Mouse (Mus musculus): ENCODE results near the gene Abhd16b. TPM values are rescaled to one million over a fixed set of nuclear protein-coding genes. Genes with fewer than 3 reads are reported as not detected.
A peak's percentile ranks its signal among the peaks of the same experiment; 100 is the strongest.

The Abhd16b gene
- polyA plus RNA-seq, 1 experiment from 2014 or later, result 0.15 TPM

DNA sequence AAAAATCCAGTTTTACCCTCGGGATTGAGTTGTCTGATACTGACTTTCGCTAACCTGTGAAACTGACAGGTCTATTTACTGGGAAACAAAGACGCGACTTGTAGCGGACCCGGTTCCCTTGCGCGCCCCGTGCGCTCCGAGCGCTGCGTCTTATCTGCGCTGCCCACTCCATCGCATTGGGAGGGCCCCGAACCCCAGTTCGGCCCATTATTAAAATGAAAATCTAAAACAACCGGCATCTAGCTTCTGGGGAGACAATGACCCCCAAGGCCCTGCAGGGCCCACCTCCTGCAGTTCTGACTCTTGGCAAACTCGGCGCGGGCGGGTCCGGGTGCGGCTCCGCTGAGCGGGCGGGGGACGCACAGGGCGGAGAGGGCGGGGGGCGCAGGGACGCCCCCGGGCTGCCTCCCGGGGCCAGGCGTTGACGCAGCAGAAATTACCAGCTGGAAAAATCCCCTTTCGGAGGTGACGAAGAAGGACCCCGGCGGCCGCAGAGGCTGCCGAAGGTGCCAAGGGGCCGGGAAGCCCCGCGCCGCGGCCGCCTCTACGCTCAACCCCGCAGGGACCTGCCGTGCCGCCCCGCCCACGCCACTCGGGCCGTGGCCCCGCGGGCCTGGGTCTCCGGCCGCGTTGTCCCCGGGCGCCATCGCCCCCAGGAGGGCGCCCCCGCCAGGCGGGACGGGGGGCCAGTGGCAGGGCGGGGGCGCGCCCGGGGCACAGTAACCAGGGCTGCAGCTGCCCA lies 34.4 kb upstream of the Abhd16b start:
- TF ChIP-seq EP300 (optimal IDR thresholded peaks at IDR 0.05) (no peak), CTCF (IDR thresholded peaks at IDR 0.05; ENCODE audit: low read depth) (no peak)
- Histone ChIP-seq H3K27ac (replicated peaks) (peak overlapping the region; percentile 58; the same call in 1 of the 2 replicates), H3K4me1 (replicated peaks; ENCODE audit: control insufficient read depth, insufficient read depth) (peaks cover 6% of the 10 kb centered on the region; the same call in 1 of the 2 replicates), H3K4me3 (ENCODE audit: low read depth, low read length) (peak overlapping the region; percentile 86), H3K36me3 (ENCODE audit: control insufficient read depth, insufficient read depth, low read length) (no peaks in the 10 kb centered on the region), H3K9me3 (ENCODE audit: control insufficient read depth, low read length) (no peaks in the 10 kb centered on the region), H3K4me2 (replicated peaks; ENCODE audit: low read depth) (peak overlapping the region; percentile 100), H3K27me3 (ENCODE audit: control insufficient read depth, insufficient read depth, low read length) (no peaks in the 10 kb centered on the region), H3K9ac (ENCODE audit: low read length) (peak overlapping the region; percentile 73)
- 1% methylated on average over 38 of the region's 72 CpGs for WGBS
- ATAC-seq (ENCODE audit: low FRiP score, low TSS enrichment), result no peak; the same call in 1 of the 2 replicates
- DNase-seq (ENCODE audit: low spot score), result peak; percentile 35

DNA sequence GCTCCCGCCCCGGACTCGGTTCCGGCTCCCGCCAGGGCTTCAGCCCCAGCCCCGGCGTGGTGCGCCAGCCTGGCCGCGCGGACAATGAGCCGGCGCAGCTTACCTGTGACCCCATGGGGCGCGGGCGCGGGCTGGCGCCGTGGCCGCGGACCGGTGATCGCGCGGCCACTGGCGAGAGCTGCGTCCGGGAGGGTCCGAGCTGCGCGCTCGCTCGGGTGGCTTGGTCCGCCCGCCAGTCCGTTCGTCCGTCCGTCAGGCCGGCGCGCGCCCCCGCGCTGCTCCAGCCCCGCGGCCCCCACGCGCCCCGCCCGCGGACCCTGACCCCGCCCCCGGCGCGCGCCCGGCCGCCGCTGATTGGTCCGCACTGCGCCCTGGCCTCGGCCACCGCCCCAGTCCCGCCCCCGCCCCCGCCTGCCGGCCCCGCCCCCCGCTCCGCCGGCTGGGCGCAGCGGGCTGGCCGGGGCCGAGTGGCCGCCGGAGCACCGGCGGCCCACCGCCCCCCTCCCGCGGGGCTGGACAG lies 33.8 kb upstream of the Abhd16b start, which contains the start of gene Zbtb46:
TSS of gene Zbtb46 (minus strand) at position 274 of the 520 bp plus-strand sequence.
- H3K4me2 ChIP-seq (replicated peaks; ENCODE audit: low read depth), result peak within 1 kb of the TSS; percentile 100
- 0% methylated on average over 32 of the region's 83 CpGs for WGBS
- DNase-seq (ENCODE audit: low spot score) (peak; percentile 88), ATAC-seq (ENCODE audit: low FRiP score, low TSS enrichment) (peak; percentile 92)
- peak within 1 kb of the TSS; percentile 73 for H3K9ac ChIP-seq (ENCODE audit: low read length)
- H3K4me3 ChIP-seq (ENCODE audit: low read depth, low read length), result peak within 1 kb of the TSS; percentile 86
- no peaks in the 10 kb centered on the region for H3K36me3 ChIP-seq (ENCODE audit: control insufficient read depth, insufficient read depth, low read length)
- peak within 1 kb of the TSS; percentile 71 for H3K27ac ChIP-seq (replicated peaks)
- H3K27me3 ChIP-seq (ENCODE audit: control insufficient read depth, insufficient read depth, low read length), result no peaks in the 10 kb centered on the region
- peaks cover 6% of the 10 kb centered on the region; the same call in 1 of the 2 replicates for H3K4me1 ChIP-seq (replicated peaks; ENCODE audit: control insufficient read depth, insufficient read depth)
- H3K9me3 ChIP-seq (ENCODE audit: control insufficient read depth, low read length), result no peaks in the 10 kb centered on the region
- TF ChIP-seq CTCF (IDR thresholded peaks at IDR 0.05; ENCODE audit: low read depth) (no peak), EP300 (optimal IDR thresholded peaks at IDR 0.05) (no peak)

DNA sequence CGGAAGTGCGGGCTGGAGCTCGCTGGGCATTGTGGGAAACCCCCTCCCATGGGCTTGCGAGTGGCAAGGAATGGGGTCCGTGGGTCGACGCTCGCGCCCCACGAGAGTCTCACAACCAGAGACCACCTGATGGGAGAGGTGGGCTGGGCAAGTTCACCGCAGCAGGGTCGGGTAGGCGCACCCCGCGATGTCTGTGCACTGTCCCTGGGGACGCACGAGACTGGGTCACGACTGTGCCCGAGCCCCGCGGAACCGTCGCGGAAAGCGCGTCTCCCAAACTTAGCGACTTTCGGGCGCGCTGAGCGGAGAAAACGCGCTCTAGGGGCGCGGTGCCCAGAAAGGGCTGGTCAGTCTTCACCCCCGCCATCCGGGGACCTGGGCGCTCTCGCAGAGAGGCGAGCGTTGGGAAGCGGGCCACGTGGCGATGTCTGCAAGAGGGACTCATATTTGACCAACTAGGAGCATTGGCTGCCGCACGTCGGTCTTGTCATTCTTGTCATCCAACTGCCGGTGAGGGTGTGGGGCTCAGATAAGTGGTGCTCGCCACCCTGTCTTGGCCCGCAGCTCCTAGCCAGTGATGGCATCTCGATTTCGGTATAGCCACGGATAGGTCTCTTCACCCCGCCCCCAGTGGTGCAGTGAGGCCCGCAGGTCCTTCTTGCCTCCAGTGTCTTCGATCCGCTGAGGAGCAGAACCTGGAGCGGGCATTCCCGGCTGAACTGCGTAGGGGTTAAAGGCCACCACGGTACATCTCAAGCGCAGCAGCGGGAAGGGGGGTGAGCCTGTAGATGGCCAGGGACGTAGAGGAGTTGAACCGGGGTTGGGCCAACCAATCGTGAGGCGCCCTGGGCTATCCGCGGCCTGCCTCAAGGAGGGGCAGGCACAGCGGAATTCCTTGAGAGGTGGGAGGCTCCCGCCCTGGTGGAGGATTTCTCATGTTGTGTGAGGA lies 33.1 kb upstream of the Abhd16b start:
- 2% methylated on average over 69 of the region's 71 CpGs for WGBS
- H3K4me2 ChIP-seq (replicated peaks; ENCODE audit: low read depth), result peak overlapping the region; percentile 100
- H3K27ac ChIP-seq (replicated peaks), result peak overlapping the region; percentile 71
- no peaks in the 10 kb centered on the region for H3K36me3 ChIP-seq (ENCODE audit: control insufficient read depth, insufficient read depth, low read length)
- no peaks in the 10 kb centered on the region for H3K27me3 ChIP-seq (ENCODE audit: control insufficient read depth, insufficient read depth, low read length)
- DNase-seq (ENCODE audit: low spot score), result peak; percentile 60
- peak; percentile 45 for ATAC-seq (ENCODE audit: low FRiP score, low TSS enrichment)
- TF ChIP-seq CTCF (IDR thresholded peaks at IDR 0.05; ENCODE audit: low read depth) (peak; percentile 18; the same call in 1 of the 2 replicates), EP300 (optimal IDR thresholded peaks at IDR 0.05) (no peak)
- H3K4me3 ChIP-seq (ENCODE audit: low read depth, low read length), result peak overlapping the region; percentile 86
- no peaks in the 10 kb centered on the region for H3K9me3 ChIP-seq (ENCODE audit: control insufficient read depth, low read length)
- H3K4me1 ChIP-seq (replicated peaks; ENCODE audit: control insufficient read depth, insufficient read depth), result peaks cover 6% of the 10 kb centered on the region; the same call in 1 of the 2 replicates
- H3K9ac ChIP-seq (ENCODE audit: low read length), result peak overlapping the region; percentile 73

DNA sequence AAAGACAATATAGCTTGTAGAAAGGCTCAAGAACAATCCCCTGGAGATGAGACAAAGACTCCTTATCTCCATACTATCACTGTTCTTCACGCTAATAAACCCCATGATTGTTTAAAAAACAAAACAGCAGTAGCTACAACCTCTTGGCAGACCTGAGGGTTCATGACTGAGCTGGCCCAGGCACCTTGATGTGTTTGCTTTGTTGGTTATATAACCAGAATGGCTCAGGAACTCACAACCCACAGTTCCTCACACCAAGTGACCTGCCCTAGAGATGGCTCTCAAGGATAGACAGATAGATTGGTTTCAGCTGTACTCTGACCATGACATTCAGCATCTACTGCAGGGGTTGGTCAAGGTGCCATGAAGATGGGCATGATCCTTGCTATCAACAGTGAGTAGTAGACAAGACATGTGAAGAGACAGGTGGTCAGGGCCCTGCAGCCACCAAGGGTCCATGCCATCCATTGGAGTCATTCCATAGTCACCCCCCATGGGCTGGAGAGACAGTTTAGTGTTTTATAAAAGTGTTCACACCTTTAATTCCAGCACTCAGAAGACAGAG lies 31.4 kb upstream of the Abhd16b start:
- Histone ChIP-seq H3K27ac (replicated peaks) (no peak overlapping the region), H3K9ac (ENCODE audit: low read length) (no peak overlapping the region), H3K4me2 (replicated peaks; ENCODE audit: low read depth) (no peak overlapping the region), H3K4me1 (replicated peaks; ENCODE audit: control insufficient read depth, insufficient read depth) (peaks cover 6% of the 10 kb centered on the region; the same call in 1 of the 2 replicates), H3K9me3 (ENCODE audit: control insufficient read depth, low read length) (no peaks in the 10 kb centered on the region), H3K4me3 (ENCODE audit: low read depth, low read length) (no peak overlapping the region), H3K36me3 (ENCODE audit: control insufficient read depth, insufficient read depth, low read length) (no peaks in the 10 kb centered on the region), H3K27me3 (ENCODE audit: control insufficient read depth, insufficient read depth, low read length) (no peaks in the 10 kb centered on the region)
- TF ChIP-seq CTCF (IDR thresholded peaks at IDR 0.05; ENCODE audit: low read depth), result no peak
- TF ChIP-seq EP300 (optimal IDR thresholded peaks at IDR 0.05), result no peak
- no peak for DNase-seq (ENCODE audit: low spot score)
- ATAC-seq (ENCODE audit: low FRiP score, low TSS enrichment), result no peak
- WGBS, result 89% methylated on average over 1 of the region's 1 CpGs

DNA sequence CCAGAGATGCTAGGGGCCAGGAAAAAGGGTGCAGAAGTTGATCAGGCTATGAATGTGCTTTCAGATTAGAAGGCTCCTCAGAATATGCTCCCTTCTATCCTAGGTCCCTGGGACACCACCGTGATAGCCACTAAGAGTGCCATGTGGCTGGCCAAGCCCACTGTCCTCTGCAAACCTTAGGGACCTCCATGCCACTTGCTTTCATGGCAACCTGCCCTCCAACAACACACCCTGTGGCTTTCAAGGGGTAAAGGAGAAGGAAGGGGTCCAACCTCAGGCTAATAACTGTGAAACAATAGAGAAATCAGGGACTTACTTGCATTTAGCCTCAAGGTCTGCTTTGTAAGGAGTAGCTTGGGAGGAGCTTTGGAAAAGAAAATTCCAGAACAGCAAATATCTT lies 30.4 kb upstream of the Abhd16b start:
- Histone ChIP-seq H3K36me3 (ENCODE audit: control insufficient read depth, insufficient read depth, low read length) (no peaks in the 10 kb centered on the region), H3K4me1 (replicated peaks; ENCODE audit: control insufficient read depth, insufficient read depth) (peaks cover 6% of the 10 kb centered on the region; the same call in 1 of the 2 replicates), H3K4me2 (replicated peaks; ENCODE audit: low read depth) (no peak overlapping the region), H3K27ac (replicated peaks) (no peak overlapping the region), H3K4me3 (ENCODE audit: low read depth, low read length) (no peak overlapping the region), H3K9ac (ENCODE audit: low read length) (no peak overlapping the region), H3K27me3 (ENCODE audit: control insufficient read depth, insufficient read depth, low read length) (no peaks in the 10 kb centered on the region), H3K9me3 (ENCODE audit: control insufficient read depth, low read length) (no peaks in the 10 kb centered on the region)
- TF ChIP-seq CTCF (IDR thresholded peaks at IDR 0.05; ENCODE audit: low read depth) (no peak), EP300 (optimal IDR thresholded peaks at IDR 0.05) (no peak)
- ATAC-seq (ENCODE audit: low FRiP score, low TSS enrichment) (no peak), DNase-seq (ENCODE audit: low spot score) (no peak)
- 84% methylated on average over 1 of the region's 1 CpGs for WGBS

Measured in stomach, postnatal 0 days (tissue).